Mouse (Mus musculus): Measurements from ENCODE around the gene Lrmda. TPM values are rescaled to one million over a fixed set of nuclear protein-coding genes. Genes with fewer than 3 reads are reported as not detected.

The Lrmda gene
- polyA plus RNA-seq, 1 experiment from 2014 or later, result 1.8 TPM

GRCm38 (mm10) chr14:22847011-22847786 is 827.7 kb downstream of the Lrmda start:
- no peak overlapping the region for H3K9ac ChIP-seq (ENCODE audit: low read depth, low read length)
- no peak overlapping the region for H3K27ac ChIP-seq (ENCODE audit: low read depth, low read length)
- H3K27me3 ChIP-seq (replicated peaks; ENCODE audit: control insufficient read depth, insufficient read depth, low read length), result no peaks in the 10 kb centered on the region
- no peak for ATAC-seq
- TF ChIP-seq CTCF (IDR thresholded peaks at IDR 0.05; ENCODE audit: low read depth), result no peak
- no peak overlapping the region for H3K4me2 ChIP-seq (replicated peaks; ENCODE audit: low read depth)
- WGBS, result 67% methylated on average over 5 of the region's 5 CpGs
- H3K36me3 ChIP-seq (ENCODE audit: control insufficient read depth, insufficient read depth), result no peaks in the 10 kb centered on the region
- no peaks in the 10 kb centered on the region for H3K9me3 ChIP-seq (ENCODE audit: control insufficient read depth)
- no peak overlapping the region for H3K4me3 ChIP-seq (ENCODE audit: low read depth, low read length)
- H3K4me1 ChIP-seq (replicated peaks; ENCODE audit: control insufficient read depth, insufficient read depth, low read length), result no peaks in the 10 kb centered on the region

GRCm38 (mm10) chr14:22849108-22849507 is 829.6 kb downstream of the Lrmda start:
- 86% methylated on average over 2 of the region's 2 CpGs for WGBS
- H3K27me3 ChIP-seq (replicated peaks; ENCODE audit: control insufficient read depth, insufficient read depth, low read length), result no peaks in the 10 kb centered on the region
- no peak for ATAC-seq

GRCm38 (mm10) chr14:22860631-22861030 is 841.1 kb downstream of the Lrmda start:
- H3K27me3 ChIP-seq (replicated peaks; ENCODE audit: control insufficient read depth, insufficient read depth, low read length), result no peaks in the 10 kb centered on the region
- no peaks in the 10 kb centered on the region for H3K9me3 ChIP-seq (ENCODE audit: control insufficient read depth)
- no peak overlapping the region for H3K4me2 ChIP-seq (replicated peaks; ENCODE audit: low read depth)
- no peak for TF ChIP-seq CTCF (IDR thresholded peaks at IDR 0.05; ENCODE audit: low read depth)
- WGBS, result 67% methylated on average over 4 of the region's 4 CpGs
- no peaks in the 10 kb centered on the region for H3K36me3 ChIP-seq (ENCODE audit: control insufficient read depth, insufficient read depth)
- H3K9ac ChIP-seq (ENCODE audit: low read depth, low read length), result no peak overlapping the region
- H3K4me3 ChIP-seq (ENCODE audit: low read depth, low read length), result no peak overlapping the region
- H3K4me1 ChIP-seq (replicated peaks; ENCODE audit: control insufficient read depth, insufficient read depth, low read length), result no peaks in the 10 kb centered on the region
- no peak for ATAC-seq
- no peak overlapping the region for H3K27ac ChIP-seq (ENCODE audit: low read depth, low read length)

More at GRCm38 (mm10) chr14:22849108-22849507, 829.6 kb downstream of the Lrmda start:
- no peak overlapping the region for H3K4me2 ChIP-seq (replicated peaks; ENCODE audit: low read depth)
- H3K36me3 ChIP-seq (ENCODE audit: control insufficient read depth, insufficient read depth), result no peaks in the 10 kb centered on the region
- H3K4me1 ChIP-seq (replicated peaks; ENCODE audit: control insufficient read depth, insufficient read depth, low read length), result no peaks in the 10 kb centered on the region
- H3K9ac ChIP-seq (ENCODE audit: low read depth, low read length), result no peak overlapping the region
- no peak for TF ChIP-seq CTCF (IDR thresholded peaks at IDR 0.05; ENCODE audit: low read depth)
- no peak overlapping the region for H3K4me3 ChIP-seq (ENCODE audit: low read depth, low read length)
- H3K27ac ChIP-seq (ENCODE audit: low read depth, low read length), result no peak overlapping the region
- no peaks in the 10 kb centered on the region for H3K9me3 ChIP-seq (ENCODE audit: control insufficient read depth)

- H3K4me3 ChIP-seq (ENCODE audit: low read depth, low read length), result no peak overlapping the region
- H3K36me3 ChIP-seq (ENCODE audit: control insufficient read depth, insufficient read depth), result no peaks in the 10 kb centered on the region
- no peak overlapping the region for H3K27ac ChIP-seq (ENCODE audit: low read depth, low read length)
- TF ChIP-seq CTCF (IDR thresholded peaks at IDR 0.05; ENCODE audit: low read depth), result no peak
- H3K9ac ChIP-seq (ENCODE audit: low read depth, low read length), result no peak overlapping the region
- no peak for ATAC-seq
- H3K9me3 ChIP-seq (ENCODE audit: control insufficient read depth), result no peaks in the 10 kb centered on the region
- H3K27me3 ChIP-seq (replicated peaks; ENCODE audit: control insufficient read depth, insufficient read depth, low read length), result no peaks in the 10 kb centered on the region
- no peak overlapping the region for H3K4me2 ChIP-seq (replicated peaks; ENCODE audit: low read depth)
- 61% methylated on average over 7 of the region's 7 CpGs for WGBS
- H3K4me1 ChIP-seq (replicated peaks; ENCODE audit: control insufficient read depth, insufficient read depth, low read length), result no peaks in the 10 kb centered on the region
Measured at GRCm38 (mm10) chr14:22864132-22864531, 844.6 kb downstream of the Lrmda start.

GRCm38 (mm10) chr14:22874584-22874983 is 855.1 kb downstream of the Lrmda start:
- no peaks in the 10 kb centered on the region for H3K27me3 ChIP-seq (replicated peaks; ENCODE audit: control insufficient read depth, insufficient read depth, low read length)
- no peak overlapping the region for H3K4me2 ChIP-seq (replicated peaks; ENCODE audit: low read depth)
- no peak overlapping the region for H3K4me3 ChIP-seq (ENCODE audit: low read depth, low read length)
- no peak overlapping the region for H3K27ac ChIP-seq (ENCODE audit: low read depth, low read length)
- WGBS, result 68% methylated on average over 3 of the region's 3 CpGs
- H3K9me3 ChIP-seq (ENCODE audit: control insufficient read depth), result no peaks in the 10 kb centered on the region
- ATAC-seq, result no peak
- no peaks in the 10 kb centered on the region for H3K4me1 ChIP-seq (replicated peaks; ENCODE audit: control insufficient read depth, insufficient read depth, low read length)
- no peaks in the 10 kb centered on the region for H3K36me3 ChIP-seq (ENCODE audit: control insufficient read depth, insufficient read depth)
- no peak overlapping the region for H3K9ac ChIP-seq (ENCODE audit: low read depth, low read length)
- TF ChIP-seq CTCF (IDR thresholded peaks at IDR 0.05; ENCODE audit: low read depth), result no peak

- Histone ChIP-seq H3K9me3 (ENCODE audit: control insufficient read depth) (no peaks in the 10 kb centered on the region), H3K4me3 (ENCODE audit: low read depth, low read length) (no peak overlapping the region), H3K27me3 (replicated peaks; ENCODE audit: control insufficient read depth, insufficient read depth, low read length) (no peaks in the 10 kb centered on the region), H3K36me3 (ENCODE audit: control insufficient read depth, insufficient read depth) (no peaks in the 10 kb centered on the region), H3K4me1 (replicated peaks; ENCODE audit: control insufficient read depth, insufficient read depth, low read length) (no peaks in the 10 kb centered on the region), H3K27ac (ENCODE audit: low read depth, low read length) (no peak overlapping the region), H3K9ac (ENCODE audit: low read depth, low read length) (no peak overlapping the region), H3K4me2 (replicated peaks; ENCODE audit: low read depth) (no peak overlapping the region)
- no peak for TF ChIP-seq CTCF (IDR thresholded peaks at IDR 0.05; ENCODE audit: low read depth)
- no peak for ATAC-seq
- WGBS, result 76% methylated on average over 3 of the region's 3 CpGs
Measured at GRCm38 (mm10) chr14:22887182-22887581, 867.7 kb downstream of the Lrmda start.

Data from intestine, postnatal 0 days (tissue).